Mouse (Mus musculus) limb, embryonic 14.5 days (tissue): ENCODE results near the gene Cacna2d4. TPM values are rescaled to one million over a fixed set of nuclear protein-coding genes. Genes with fewer than 3 reads are reported as not detected.

Source experiments
- ATAC-seq: fragments of 200-750 bp; cut with Nextera tagmentation; 2 replicates; pipeline ENCODE4 v1.8.0; 2017; ENCODE audit warnings: low read depth, moderate number of reproducible peaks, moderate TSS enrichment; ENCODE audit not compliant: low FRiP score
- DNase-seq: peaks from one replicate; pipeline ENCODE4 v3.0.0-alpha.2; 2015; ENCODE audit warnings: low spot score
- H3K27ac ChIP-seq: fragments of 300-500 bp; sonication (generic); replicated peaks from 2 replicates; pipeline ENCODE4 v1.5.1; 2014; ENCODE audit warnings: low read depth, mild to moderate bottlenecking, low read length, moderate library complexity, mixed read lengths
- H3K27me3 ChIP-seq: fragments of 300-500 bp; sonication (generic); 2 replicates; pipeline ENCODE4 v1.6.1; 2014; ENCODE audit warnings: low read length, mixed read lengths; ENCODE audit not compliant: control insufficient read depth, insufficient read depth
- H3K36me3 ChIP-seq: fragments of 300-500 bp; sonication (generic); 2 replicates; pipeline ENCODE4 v1.6.1; 2014; ENCODE audit warnings: mild to moderate bottlenecking, low read length, moderate library complexity, mixed read lengths; ENCODE audit not compliant: control insufficient read depth, insufficient read depth
- H3K4me1 ChIP-seq: fragments of 300-500 bp; sonication (generic); 2 replicates; pipeline ENCODE4 v1.6.1; 2014; ENCODE audit warnings: antibody characterized with exemption, low read length, mixed read lengths; ENCODE audit not compliant: control insufficient read depth, insufficient read depth
- H3K4me2 ChIP-seq: fragments of 300-500 bp; sonication (generic); replicated peaks from 2 replicates; pipeline ENCODE4 v1.6.1; 2014; ENCODE audit warnings: low read depth, mild to moderate bottlenecking, low read length, moderate library complexity; ENCODE audit not compliant: severe bottlenecking
- H3K4me3 ChIP-seq: fragments of 300-500 bp; sonication (generic); replicated peaks from 2 replicates; pipeline ENCODE4 v1.5.1; 2014; ENCODE audit warnings: low read length
- H3K9ac ChIP-seq: fragments of 300-500 bp; sonication (generic); 2 replicates; pipeline ENCODE4 v1.6.1; 2014; ENCODE audit warnings: mild to moderate bottlenecking, low read depth, low read length, moderate library complexity; ENCODE audit not compliant: severe bottlenecking
- H3K9me3 ChIP-seq: fragments of 300-500 bp; sonication (generic); 2 replicates; pipeline ENCODE4 v1.6.1; 2016; ENCODE audit warnings: low read length; ENCODE audit not compliant: control insufficient read depth
- POLR2A ChIP-seq: fragments of 200-500 bp; IDR thresholded peaks from 2 replicates; pipeline ENCODE4 v1.8.0; 2012; ENCODE audit warnings: inconsistent platforms, mild to moderate bottlenecking, moderate library complexity, borderline replicate concordance; ENCODE audit not compliant: insufficient read depth, insufficient read length; ENCODE audit errors: extremely low read depth
- WGBS: fragments of 180-500 bp; shearing (Covaris S2); extraction: QIAGEN DNeasy Blood & Tissue Kit; methylation state at CpG from one replicate; pipeline ENCODE4 v1.1.7; 2014; 5-methylcytosine and 5-hydroxymethylcytosine counted together
- polyA plus RNA-seq, 2 experiments: library from polyadenylated mRNA; depleted of rRNA in 1 of 2; stranded (reverse) in 1 of 2; unstranded in 1 of 2; fragments of >200 nt; fragmentation: Nextera tagmentation in 1 of 2; extraction: Ambion mirVana in 1 of 2; gene quantifications; 2 replicates each; pipeline versions ENCODE4 v1.2.1 to v1.2.3; 2012 to 2014

The Cacna2d4 gene
- polyA plus RNA-seq, 2 experiments = 0.08 TPM; not detected in 1

- ATAC-seq (no peak), DNase-seq (no peak)
- H3K36me3 ChIP-seq = no peaks in the 10 kb centered on the region
- 69% methylated on average over 14 of the region's 14 CpGs for WGBS
- no peak overlapping the region for H3K4me3 ChIP-seq
- H3K9ac ChIP-seq = no peak overlapping the region
- H3K4me2 ChIP-seq = no peak overlapping the region
- H3K9me3 ChIP-seq = no peaks in the 10 kb centered on the region
- H3K4me1 ChIP-seq = no peaks in the 10 kb centered on the region
- TF ChIP-seq POLR2A = no peak
- H3K27ac ChIP-seq = no peak overlapping the region
- no peaks in the 10 kb centered on the region for H3K27me3 ChIP-seq
Measured at GRCm38 (mm10) chr6:119395421-119396308, 159.3 kb downstream of the Cacna2d4 start.

DNA sequence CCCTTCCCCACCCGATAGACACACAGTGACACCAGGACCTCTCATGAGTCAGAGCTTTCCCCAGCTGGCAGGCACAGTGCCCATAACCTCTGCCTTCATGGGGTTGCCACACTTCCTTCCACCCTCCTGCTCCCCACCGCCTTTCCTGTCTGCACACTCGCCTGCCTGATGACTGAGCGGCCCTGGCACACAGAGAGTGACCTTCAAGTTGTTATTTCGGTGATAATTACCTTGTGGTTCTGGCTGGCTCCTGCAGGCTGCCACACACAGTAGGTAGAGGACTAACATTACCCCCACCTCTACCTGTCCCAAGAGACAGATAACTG, 159.9 kb downstream of the Cacna2d4 start:
- TF ChIP-seq POLR2A = no peak
- no peak for ATAC-seq
- 44% methylated on average over 5 of the region's 5 CpGs for WGBS

DNA sequence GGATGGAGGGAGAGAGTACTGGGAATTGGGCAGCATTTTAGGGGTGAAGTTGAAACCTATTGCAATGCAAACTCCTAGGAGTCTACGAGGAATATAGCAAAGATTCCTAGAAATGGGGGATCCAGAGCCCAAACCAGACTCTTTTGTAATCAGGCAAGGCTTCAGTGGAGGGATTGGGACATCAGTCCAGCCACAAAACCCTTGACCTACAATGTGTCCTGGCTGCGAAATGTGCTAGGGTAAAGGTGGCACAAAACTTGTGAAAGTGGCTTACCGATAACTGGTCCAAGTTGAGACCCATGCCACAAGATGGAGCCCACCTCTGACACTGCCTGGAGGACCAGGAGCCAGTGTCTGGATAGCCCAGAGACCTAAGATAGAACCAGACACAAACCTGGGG, 163.0 kb downstream of the Cacna2d4 start:
- no peaks in the 10 kb centered on the region for H3K4me1 ChIP-seq
- DNase-seq = no peak
- WGBS = 98% methylated on average over 3 of the region's 3 CpGs

More for the DNA sequence above, 159.9 kb downstream of the Cacna2d4 start:
- Histone ChIP-seq H3K4me3 (no peak overlapping the region), H3K27ac (no peak overlapping the region), H3K36me3 (no peaks in the 10 kb centered on the region), H3K4me1 (no peaks in the 10 kb centered on the region), H3K9me3 (no peaks in the 10 kb centered on the region), H3K4me2 (no peak overlapping the region), H3K9ac (no peak overlapping the region), H3K27me3 (no peaks in the 10 kb centered on the region)
- DNase-seq = no peak

DNA sequence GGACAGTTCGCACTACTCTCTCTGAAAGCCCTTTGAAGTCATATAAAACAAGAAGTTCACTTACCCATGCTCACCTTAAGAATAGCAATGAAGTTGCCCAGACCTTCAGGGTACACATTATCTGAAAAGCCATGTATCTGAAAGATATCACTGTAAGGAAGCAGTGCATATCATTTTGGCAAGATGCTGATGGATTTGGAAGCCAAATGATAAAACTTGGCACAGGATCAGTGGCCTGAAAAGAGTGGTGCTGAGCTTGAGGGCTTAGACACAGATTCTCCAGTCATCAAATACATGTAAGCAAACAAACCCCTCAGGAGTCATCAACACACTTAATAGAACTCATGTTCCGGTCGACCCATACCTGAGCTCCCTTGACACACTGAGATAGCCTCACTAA, 164.3 kb downstream of the Cacna2d4 start:
- H3K36me3 ChIP-seq = no peaks in the 10 kb centered on the region
- H3K4me3 ChIP-seq = no peak overlapping the region
- no peak overlapping the region for H3K27ac ChIP-seq
- no peaks in the 10 kb centered on the region for H3K4me1 ChIP-seq
- no peak for TF ChIP-seq POLR2A
- H3K27me3 ChIP-seq = no peaks in the 10 kb centered on the region
- DNase-seq = no peak
- WGBS = 85% methylated on average over 3 of the region's 3 CpGs
- ATAC-seq = no peak
- no peaks in the 10 kb centered on the region for H3K9me3 ChIP-seq
- no peak overlapping the region for H3K9ac ChIP-seq
- no peak overlapping the region for H3K4me2 ChIP-seq

More for the DNA sequence above, 163.0 kb downstream of the Cacna2d4 start:
- no peak for ATAC-seq
- no peaks in the 10 kb centered on the region for H3K36me3 ChIP-seq
- no peak overlapping the region for H3K27ac ChIP-seq
- TF ChIP-seq POLR2A = no peak
- no peak overlapping the region for H3K4me3 ChIP-seq
- H3K9ac ChIP-seq = no peak overlapping the region
- H3K27me3 ChIP-seq = no peaks in the 10 kb centered on the region
- H3K4me2 ChIP-seq = no peak overlapping the region
- no peaks in the 10 kb centered on the region for H3K9me3 ChIP-seq

DNA sequence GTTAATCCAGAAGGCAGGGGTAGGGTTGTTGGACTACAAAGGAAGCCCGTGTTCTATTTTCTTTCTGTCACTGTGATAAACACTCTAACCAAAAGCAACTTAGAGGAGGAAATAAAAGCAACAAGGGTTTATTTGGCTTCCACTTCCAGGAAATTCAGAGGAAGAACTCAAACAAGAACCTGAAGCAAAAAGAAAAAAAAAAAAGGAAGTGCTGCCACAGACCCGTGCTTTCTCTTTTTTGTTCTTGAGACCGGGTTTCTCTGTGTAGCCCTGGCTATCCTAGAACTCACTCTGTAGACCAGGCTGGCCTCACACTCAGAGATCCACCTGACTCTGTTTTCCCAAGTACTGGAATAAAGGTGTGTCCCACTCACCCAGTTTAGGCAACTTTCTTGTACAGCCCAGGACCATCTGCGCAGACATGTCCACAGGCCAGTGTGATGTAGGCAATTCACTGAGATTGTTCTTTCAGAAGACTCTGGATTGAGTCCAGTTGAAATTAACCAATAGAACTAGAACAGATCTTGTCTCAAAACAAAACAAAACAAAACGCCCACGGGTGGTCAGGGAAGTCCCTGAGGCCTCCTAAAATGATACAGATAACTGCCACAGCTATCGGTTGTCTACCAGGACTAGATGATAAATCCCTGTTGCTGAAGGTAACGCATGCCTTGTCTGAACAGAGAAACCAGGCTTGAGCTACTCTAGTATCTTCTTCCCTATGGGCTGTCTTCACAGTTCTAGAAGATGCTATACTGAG, 165.4 kb downstream of the Cacna2d4 start:
- Histone ChIP-seq H3K27me3 (no peaks in the 10 kb centered on the region), H3K36me3 (no peaks in the 10 kb centered on the region), H3K4me1 (no peaks in the 10 kb centered on the region), H3K9me3 (no peaks in the 10 kb centered on the region), H3K27ac (no peak overlapping the region), H3K9ac (no peak overlapping the region), H3K4me2 (no peak overlapping the region), H3K4me3 (no peak overlapping the region)
- DNase-seq = no peak
- WGBS = 89% methylated on average over 8 of the region's 8 CpGs
- no peak for TF ChIP-seq POLR2A
- ATAC-seq = no peak

Other genes with a start within 250 kb of the Cacna2d4 start
- 22.3 and 26.9 TPM in 2 replicates for gene Dcp1b, start 61.3 kb upstream of the Cacna2d4 start, polyA plus RNA-seq (2012; rRNA removed)
- gene Dcp1b, start 61.3 kb upstream of the Cacna2d4 start, polyA plus RNA-seq (2014; fragmentation: Nextera tagmentation; extraction: Ambion mirVana) = 8.9 and 9.0 TPM in 2 replicates
- 29.0 and 33.6 TPM in 2 replicates for gene Cacna1c, start 40.1 kb upstream of the Cacna2d4 start, polyA plus RNA-seq (2012; rRNA removed)
- gene Cacna1c, start 40.1 kb upstream of the Cacna2d4 start, polyA plus RNA-seq (2014; fragmentation: Nextera tagmentation; extraction: Ambion mirVana) = 8.9 and 11.7 TPM in 2 replicates
- 0.05 and 0.09 TPM in 2 replicates for gene Lrtm2, start 94.2 kb downstream of the Cacna2d4 start, polyA plus RNA-seq (2012; rRNA removed)
- not detected in 2 replicates for gene Lrtm2, start 94.2 kb downstream of the Cacna2d4 start, polyA plus RNA-seq (2014; fragmentation: Nextera tagmentation; extraction: Ambion mirVana)
- 35.5 and 38.7 TPM in 2 replicates for gene Adipor2, start 181.2 kb downstream of the Cacna2d4 start, polyA plus RNA-seq (2012; rRNA removed)
- gene Adipor2, start 181.2 kb downstream of the Cacna2d4 start, polyA plus RNA-seq (2014; fragmentation: Nextera tagmentation; extraction: Ambion mirVana) = 26.2 and 28.1 TPM in 2 replicates
- 39.1 and 56.2 TPM in 2 replicates for gene Fbxl14, start 243.1 kb downstream of the Cacna2d4 start, polyA plus RNA-seq (2012; rRNA removed)
- 5.2 and 6.4 TPM in 2 replicates for gene Fbxl14, start 243.1 kb downstream of the Cacna2d4 start, polyA plus RNA-seq (2014; fragmentation: Nextera tagmentation; extraction: Ambion mirVana)